Mouse (Mus musculus) forebrain, embryonic 13.5 days (tissue): ENCODE measurements at regions not wholly inside any gene's neighbourhood (a gene's known extent, or its start where the extent isn't known, plus 50 kb on each side); places are given as distances from the start of the nearest gene placed in this dataset.
A peak's percentile ranks its signal among the peaks of the same experiment; 100 is the strongest.
"Not testable (repeated sequence)": the region's sequence is repeated elsewhere in the genome, so short reads cannot be mapped to it uniquely, and the experiment has no call there.

Experiments
- ATAC-seq: fragments of 200-750 bp; cut with Nextera tagmentation; 2 replicates; pipeline ENCODE4 v1.8.0; 2017
- H3K27ac ChIP-seq: fragments of 300-500 bp; sonication (generic); 2 replicates; pipeline ENCODE4 v1.5.1; 2015; ENCODE audit warnings: inconsistent platforms, mild to moderate bottlenecking, moderate library complexity
- H3K27me3 ChIP-seq: fragments of 300-500 bp; sonication (generic); 2 replicates; pipeline ENCODE4 v1.6.1; 2015; ENCODE audit warnings: mild to moderate bottlenecking, inconsistent platforms
- H3K36me3 ChIP-seq: fragments of 300-500 bp; sonication (generic); 2 replicates; pipeline ENCODE4 v1.6.1; 2015; ENCODE audit warnings: mild to moderate bottlenecking, inconsistent platforms; ENCODE audit not compliant: poor library complexity, severe bottlenecking
- H3K4me1 ChIP-seq: fragments of 300-500 bp; sonication (generic); 2 replicates; pipeline ENCODE4 v1.6.1; 2015; ENCODE audit warnings: inconsistent platforms
- H3K4me2 ChIP-seq: fragments of 300-500 bp; sonication (generic); 2 replicates; pipeline ENCODE4 v1.6.1; 2015; ENCODE audit warnings: inconsistent platforms, mild to moderate bottlenecking, moderate library complexity
- H3K4me3 ChIP-seq: fragments of 300-500 bp; sonication (generic); 2 replicates; pipeline ENCODE4 v1.5.1; 2015; ENCODE audit warnings: mild to moderate bottlenecking, inconsistent platforms
- H3K9ac ChIP-seq: fragments of 300-500 bp; sonication (generic); 2 replicates; pipeline ENCODE4 v1.6.1; 2015; ENCODE audit warnings: mild to moderate bottlenecking, inconsistent platforms
- H3K9me3 ChIP-seq: fragments of 300-500 bp; sonication (generic); replicated peaks from 2 replicates; pipeline ENCODE4 v1.6.1; 2016; ENCODE audit warnings: inconsistent platforms
- WGBS: fragments of 180-500 bp; shearing (Covaris S2); methylation state at CpG from one replicate; pipeline ENCODE4 v1.1.7; 2015; 5-methylcytosine and 5-hydroxymethylcytosine counted together

- no peak overlapping the region for H3K4me2 ChIP-seq
- H3K9me3 ChIP-seq, result no peaks in the 10 kb centered on the region
- ATAC-seq, result no peak
- H3K27ac ChIP-seq, result no peak overlapping the region
- 17% methylated on average over 2 of the region's 2 CpGs for WGBS
- no peak overlapping the region for H3K4me3 ChIP-seq
- H3K27me3 ChIP-seq, result 0 out of 2 replicates have a peak, but pooled peaks cover 16% of the 10 kb centered on the region
- H3K9ac ChIP-seq, result no peak overlapping the region
- peaks cover 8% of the 10 kb centered on the region; the same call in 1 of the 2 replicates for H3K4me1 ChIP-seq
- no peaks in the 10 kb centered on the region for H3K36me3 ChIP-seq
These were observed 85.2 kb upstream of the Ttc29 start for GRCm38 (mm10) chr8:78127852-78128251.

GRCm38 (mm10) chr8:78129061-78129460, 84.0 kb upstream of the Ttc29 start:
- no peak overlapping the region for H3K27ac ChIP-seq
- no peaks in the 10 kb centered on the region for H3K36me3 ChIP-seq
- H3K4me2 ChIP-seq, result no peak overlapping the region
- no peak overlapping the region for H3K9ac ChIP-seq
- H3K4me1 ChIP-seq, result peaks cover 8% of the 10 kb centered on the region; the same call in 1 of the 2 replicates
- no peak overlapping the region for H3K4me3 ChIP-seq
- 9% methylated on average over 5 of the region's 5 CpGs for WGBS
- H3K27me3 ChIP-seq, result 0 out of 2 replicates have a peak, but pooled peaks cover 17% of the 10 kb centered on the region
- H3K9me3 ChIP-seq, result no peaks in the 10 kb centered on the region
- ATAC-seq, result peak; percentile 85; the same call in 1 of the 2 replicates

- H3K4me2 ChIP-seq, result peak overlapping the region; percentile 33; the same call in 1 of the 2 replicates
- H3K9me3 ChIP-seq, H3K27me3 ChIP-seq, H3K27ac ChIP-seq, ATAC-seq, H3K4me3 ChIP-seq, H3K9ac ChIP-seq, H3K4me1 ChIP-seq, H3K36me3 ChIP-seq: not testable (repeated sequence)
- WGBS, result 51% methylated on average over 14 of the region's 15 CpGs
These were observed 73.6 kb upstream of the Ttc29 start for GRCm38 (mm10) chr8:78139514-78139913.

- 67% methylated on average over 6 of the region's 6 CpGs for WGBS
- ATAC-seq, result no peak
- H3K4me2 ChIP-seq, result no peak overlapping the region
- no peaks in the 10 kb centered on the region for H3K4me1 ChIP-seq
- no peak overlapping the region for H3K4me3 ChIP-seq
- H3K27me3 ChIP-seq, result no peaks in the 10 kb centered on the region
- H3K27ac ChIP-seq, result no peak overlapping the region
- no peaks in the 10 kb centered on the region for H3K9me3 ChIP-seq
- H3K9ac ChIP-seq, result no peak overlapping the region
- no peaks in the 10 kb centered on the region for H3K36me3 ChIP-seq
These were observed 65.9 kb upstream of the Ttc29 start for GRCm38 (mm10) chr8:78147170-78147569.

- Histone ChIP-seq H3K9me3 (no peaks in the 10 kb centered on the region), H3K27me3 (no peaks in the 10 kb centered on the region), H3K9ac (no peak overlapping the region), H3K27ac (no peak overlapping the region), H3K4me3 (no peak overlapping the region), H3K36me3 (no peaks in the 10 kb centered on the region), H3K4me2 (no peak overlapping the region), H3K4me1 (no peaks in the 10 kb centered on the region)
- no peak for ATAC-seq
- WGBS, result 90% methylated on average over 2 of the region's 2 CpGs
These were observed 65.1 kb upstream of the Ttc29 start for GRCm38 (mm10) chr8:78148006-78148405.

GRCm38 (mm10) chr8:78154873-78155272, 58.2 kb upstream of the Ttc29 start:
- no peaks in the 10 kb centered on the region for H3K27me3 ChIP-seq
- no peak overlapping the region for H3K9ac ChIP-seq
- H3K9me3 ChIP-seq, result no peaks in the 10 kb centered on the region
- H3K4me3 ChIP-seq, result no peak overlapping the region
- no peak overlapping the region for H3K4me2 ChIP-seq
- H3K36me3 ChIP-seq, result no peaks in the 10 kb centered on the region
- peaks cover 12% of the 10 kb centered on the region for H3K4me1 ChIP-seq
- H3K27ac ChIP-seq, result no peak overlapping the region
- ATAC-seq, result 0 out of 2 replicates have a peak, but pooled peaks have one; percentile 19
- 5% methylated on average over 8 of the region's 8 CpGs for WGBS

GRCm38 (mm10) chr8:78162046-78162445, 51.1 kb upstream of the Ttc29 start:
- ATAC-seq, result peak; percentile 50; the same call in 1 of the 2 replicates
- Histone ChIP-seq H3K4me1 (peaks cover 14% of the 10 kb centered on the region), H3K9ac (no peak overlapping the region), H3K36me3 (no peaks in the 10 kb centered on the region), H3K27ac (no peak overlapping the region), H3K4me2 (no peak overlapping the region), H3K9me3 (no peaks in the 10 kb centered on the region), H3K27me3 (0 out of 2 replicates have a peak, but pooled peaks cover 6% of the 10 kb centered on the region), H3K4me3 (no peak overlapping the region)
- WGBS, result 10% methylated on average over 1 of the region's 1 CpGs

- Histone ChIP-seq H3K9ac (no peak overlapping the region), H3K4me3 (no peak overlapping the region), H3K36me3 (no peaks in the 10 kb centered on the region), H3K4me1 (peaks cover 14% of the 10 kb centered on the region), H3K9me3 (no peaks in the 10 kb centered on the region), H3K27me3 (0 out of 2 replicates have a peak, but pooled peaks cover 6% of the 10 kb centered on the region), H3K27ac (no peak overlapping the region), H3K4me2 (no peak overlapping the region)
- ATAC-seq, result no peak
- 91% methylated on average over 5 of the region's 5 CpGs for WGBS
These were observed 50.2 kb upstream of the Ttc29 start for GRCm38 (mm10) chr8:78162763-78163508.
